Mouse (Mus musculus): ENCODE results near the gene Esrp2.

GRCm38 (mm10) chr8:106157419-106157818 lies 20.6 kb upstream of the Esrp2 start:
- TF ChIP-seq TAL1 (conservative IDR thresholded peaks at IDR 0.05; ENCODE audit: low read depth, low read length) (peak; percentile 55), CTCF (IDR thresholded peaks at IDR 0.05; ENCODE audit: low read depth, low read length) (no peak), POLR2AphosphoS5 (IDR thresholded peaks at IDR 0.05; ENCODE audit: insufficient replicate concordance, low read depth, low read length) (no peak), GATA1 (IDR thresholded peaks at IDR 0.05; ENCODE audit: borderline replicate concordance, low read length) (no peak)

Data from G1E (cell line).